Mouse (Mus musculus): ENCODE results near the gene Il11ra2.
"Not testable (repeated sequence)": the region's sequence is repeated elsewhere in the genome, so short reads cannot be mapped to it uniquely, and the experiment has no call there.

Il11ra2 gene

DNA sequence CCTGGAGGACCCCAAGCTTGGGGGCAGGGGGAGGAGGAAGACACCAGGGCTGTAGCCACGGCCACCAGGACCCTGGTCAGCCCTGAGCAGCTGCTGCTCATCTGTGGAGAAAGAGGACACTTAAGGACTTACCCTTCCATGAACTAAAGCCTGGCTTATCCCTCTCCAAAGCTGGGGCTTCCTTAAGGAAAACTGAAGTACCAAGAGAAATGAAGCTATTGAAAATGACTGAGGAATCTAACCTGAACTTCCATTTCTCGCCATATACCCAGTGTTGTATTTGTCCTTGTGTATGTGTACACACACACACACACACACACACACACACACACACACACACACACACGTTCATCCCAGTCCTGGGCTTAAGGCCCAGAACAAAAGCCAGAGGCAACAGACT, at the start of gene Il11ra2:
Il11ra2 (minus strand) TSS at position 101 of the 400 bp plus-strand sequence.
- not testable (repeated sequence) for DNase-seq (ENCODE audit: low read depth)

DNA sequence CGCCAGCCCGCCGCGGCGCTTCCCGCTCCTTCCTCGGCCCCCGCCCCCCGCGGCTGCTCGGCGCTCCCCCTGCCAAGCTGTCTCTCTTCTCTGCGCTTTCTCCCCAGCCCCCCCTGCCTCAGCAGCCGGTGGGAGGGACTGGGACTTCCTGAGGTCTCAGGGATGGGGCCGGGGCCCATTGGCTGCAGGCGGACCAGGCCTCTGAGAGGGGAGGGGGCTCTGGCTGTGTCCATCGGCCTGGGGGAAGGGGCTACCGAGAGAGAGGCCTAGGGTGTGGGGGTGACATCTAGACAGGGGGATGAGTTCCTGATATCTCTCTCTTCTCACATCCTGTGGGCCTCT, 20.5 kb upstream of the Il11ra2 start:
- DNase-seq (ENCODE audit: low read depth), result not testable (repeated sequence)

DNA sequence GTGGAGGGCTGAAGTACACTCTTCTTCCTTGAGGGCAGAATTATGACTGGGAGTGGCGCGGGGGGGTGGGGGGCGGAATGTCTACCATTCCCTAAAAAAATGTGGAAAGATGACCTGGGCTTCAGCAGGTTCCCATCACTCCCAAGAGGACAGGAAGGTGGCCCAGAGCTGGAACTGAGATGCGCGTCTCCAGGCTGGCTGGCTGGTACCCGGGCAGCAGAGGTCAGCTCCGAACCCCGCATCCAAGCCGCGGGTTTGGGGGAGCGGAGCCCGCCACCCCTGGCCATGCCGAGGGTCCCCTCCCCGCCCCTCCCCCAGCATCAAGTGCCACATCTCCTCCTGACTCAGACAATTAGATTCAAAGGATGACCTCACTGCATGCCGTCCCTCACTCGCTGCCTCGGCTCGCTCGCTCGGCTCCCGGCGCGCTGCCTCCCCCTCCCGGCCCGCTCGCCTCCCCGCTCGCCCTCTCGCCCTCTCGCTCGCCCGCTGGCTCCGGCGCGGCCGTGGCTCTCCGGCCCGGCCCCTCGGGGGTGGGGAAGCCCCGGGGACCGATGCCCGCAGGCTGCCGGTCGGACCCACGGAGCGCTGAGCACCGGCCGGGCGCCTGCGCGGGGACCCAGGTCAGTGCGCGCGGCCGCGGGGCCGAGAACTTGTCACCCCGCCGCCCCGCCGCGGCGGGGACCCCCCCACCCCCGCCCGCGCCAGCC, 19.9 kb upstream of the Il11ra2 start:
- not testable (repeated sequence) for DNase-seq (ENCODE audit: low read depth)

DNA sequence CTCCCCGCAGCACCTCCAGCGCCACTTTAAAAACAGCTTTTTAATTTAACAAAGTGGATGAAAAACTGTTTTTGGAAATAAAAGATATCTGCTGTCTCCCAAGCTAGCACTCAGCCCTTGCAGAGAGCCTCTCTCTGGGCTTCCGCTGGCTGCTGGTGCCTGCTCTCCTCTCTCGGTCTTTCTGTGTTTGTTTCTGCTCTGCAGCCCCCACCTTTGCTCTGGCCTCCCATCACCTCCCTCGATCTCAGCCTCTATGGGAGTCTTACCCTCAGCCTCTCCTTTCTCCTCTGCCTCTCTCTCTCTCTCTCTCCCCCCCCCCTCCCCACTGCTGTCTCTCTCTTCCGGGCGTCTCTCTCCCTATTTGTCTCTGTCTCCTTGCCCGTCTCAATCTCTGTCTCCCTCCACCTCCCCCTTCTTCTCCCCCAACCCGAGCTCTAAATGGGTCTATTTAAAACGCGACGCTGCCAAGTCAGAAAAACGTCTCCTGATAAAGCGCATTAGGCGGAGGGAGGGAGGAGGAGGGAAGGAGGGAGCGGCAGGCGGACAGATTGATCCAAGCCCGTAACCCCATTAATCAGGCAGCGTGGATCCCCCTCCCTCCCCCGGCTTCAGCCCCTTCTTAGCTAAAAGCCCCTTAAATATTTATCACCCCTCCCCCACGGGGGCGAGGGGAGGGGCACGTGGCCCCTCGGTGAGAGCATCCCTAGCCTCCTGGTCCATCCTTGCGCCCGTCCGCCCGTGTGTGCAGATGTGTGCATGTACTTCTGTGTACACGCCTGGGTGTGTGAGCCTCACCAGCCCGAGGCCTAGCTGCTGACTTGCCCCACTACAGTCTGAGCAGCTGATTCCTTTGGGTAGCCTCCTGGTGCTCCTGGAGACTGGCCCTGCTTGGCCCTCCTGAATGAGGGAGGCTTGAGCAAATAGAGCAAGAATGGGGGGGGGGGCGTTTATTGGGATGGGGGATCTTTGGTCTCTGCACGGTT, 19.0 kb upstream of the Il11ra2 start:
- not testable (repeated sequence) for DNase-seq (ENCODE audit: low read depth)

DNA sequence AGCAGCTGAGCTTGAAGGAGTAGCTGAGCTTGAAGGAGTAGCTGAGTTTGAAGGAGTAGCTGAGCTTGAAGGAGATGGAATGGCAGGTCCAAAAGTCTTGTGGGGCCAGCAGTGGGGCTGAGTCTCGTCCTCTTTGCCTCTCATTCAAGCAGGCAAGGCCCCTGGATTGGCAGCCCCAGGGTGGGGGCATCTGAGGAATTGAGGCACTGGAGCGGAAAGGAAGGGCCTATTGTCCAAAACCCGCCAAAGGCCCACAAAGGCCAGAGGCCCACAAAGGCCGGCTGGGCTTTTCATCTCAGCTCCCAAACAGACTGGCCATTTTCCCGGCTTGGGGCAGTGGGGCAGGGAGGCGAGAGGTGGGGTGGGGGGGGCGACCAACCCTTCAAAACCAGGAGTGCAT, 17.7 kb upstream of the Il11ra2 start:
- DNase-seq (ENCODE audit: low read depth), result not testable (repeated sequence)

DNA sequence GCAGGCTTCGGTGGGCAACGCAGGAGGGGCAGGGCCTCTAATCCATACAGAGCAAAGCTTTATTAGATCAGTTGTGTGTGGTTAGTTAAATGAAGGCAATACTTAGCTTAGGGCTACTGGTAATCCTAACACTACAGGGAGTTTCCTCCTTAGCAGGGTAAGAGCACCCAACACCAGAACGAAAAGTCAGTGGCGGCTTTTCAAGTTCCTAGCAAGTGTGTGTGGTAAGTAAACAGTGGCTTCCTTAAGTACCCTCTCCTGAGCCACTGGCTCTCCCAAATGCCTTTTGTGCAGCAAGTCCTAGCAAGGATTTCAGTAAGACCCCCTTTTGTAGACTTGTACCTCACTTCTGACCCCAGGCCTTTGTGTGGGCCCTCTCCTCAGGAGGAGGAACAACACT, 13.7 kb upstream of the Il11ra2 start:
- not testable (repeated sequence) for DNase-seq (ENCODE audit: low read depth)

DNA sequence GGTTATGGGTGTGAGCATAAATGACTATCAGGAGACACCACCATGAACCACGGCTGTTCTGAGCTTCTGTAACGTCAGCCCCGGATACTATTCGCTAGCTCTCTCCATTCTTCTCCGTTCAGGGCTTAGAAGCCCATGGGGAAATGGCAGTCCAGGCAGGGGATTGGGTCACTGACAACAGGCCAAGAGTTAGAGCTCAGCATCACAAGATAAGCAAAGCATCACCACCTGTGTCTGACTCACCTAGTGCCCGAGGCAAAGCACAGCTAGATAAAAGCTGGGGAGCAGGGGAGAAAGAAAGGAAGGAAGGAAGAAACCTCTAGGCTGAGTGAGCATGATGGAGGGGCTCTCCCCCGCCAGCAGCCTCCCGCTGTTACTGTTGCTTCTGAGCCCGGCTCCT, 6.7 kb downstream of the Il11ra2 start, which contains the start of gene Ccl27b:
Ccl27b (plus strand) TSS at position 301 of the 400 bp plus-strand sequence.
- not testable (repeated sequence) for DNase-seq (ENCODE audit: low read depth)

DNA sequence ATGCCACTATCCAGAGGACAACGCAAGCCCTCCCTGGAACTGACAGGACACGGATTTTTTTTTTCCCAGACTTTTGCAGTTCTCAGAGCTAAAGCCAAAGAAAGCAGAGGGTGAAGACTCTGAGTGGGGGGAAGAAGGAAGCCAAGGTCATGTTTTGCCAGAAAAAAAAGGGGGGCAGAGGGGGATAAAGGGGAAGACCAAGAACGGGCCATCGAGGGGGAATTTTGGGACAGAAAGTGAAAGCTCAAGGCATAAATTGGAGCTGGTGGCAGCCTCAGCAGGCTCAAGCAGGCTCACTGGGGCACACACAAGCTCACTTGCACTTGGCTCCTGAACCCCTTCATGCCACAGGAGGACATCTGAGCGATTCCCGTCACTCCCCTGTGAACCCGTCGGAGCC, 32.3 kb downstream of the Il11ra2 start, which contains the start of gene Gm2564:
Gm2564 (plus strand) TSS at position 301 of the 400 bp plus-strand sequence.
- not testable (repeated sequence) for DNase-seq (ENCODE audit: low read depth)

DNA sequence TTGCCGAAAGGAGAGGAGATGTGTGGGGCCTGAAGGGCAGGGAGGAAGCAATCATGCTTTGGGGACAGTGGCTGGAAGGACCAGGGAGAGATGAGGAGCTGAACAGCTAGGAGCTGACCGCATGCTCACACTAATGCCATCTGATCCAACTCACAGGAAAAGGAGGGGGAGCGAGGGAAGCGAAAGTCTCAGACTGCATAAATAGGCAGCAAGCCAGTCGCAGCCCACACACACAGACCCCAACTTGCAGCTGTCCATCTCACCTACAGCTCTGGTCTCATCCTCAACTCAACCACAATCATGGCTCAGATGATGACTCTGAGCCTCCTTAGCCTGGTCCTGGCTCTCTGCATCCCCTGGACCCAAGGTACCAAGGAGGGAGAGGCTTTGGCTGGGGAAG, 49.8 kb downstream of the Il11ra2 start, which contains the start of gene Gm10591:
Gm10591 (plus strand) TSS at position 301 of the 400 bp plus-strand sequence.
- DNase-seq (ENCODE audit: low read depth), result not testable (repeated sequence)
